Mouse (Mus musculus): ENCODE data around the gene Cps1.
A peak's percentile ranks its signal among the peaks of the same experiment; 100 is the strongest.

Cps1 gene

DNA sequence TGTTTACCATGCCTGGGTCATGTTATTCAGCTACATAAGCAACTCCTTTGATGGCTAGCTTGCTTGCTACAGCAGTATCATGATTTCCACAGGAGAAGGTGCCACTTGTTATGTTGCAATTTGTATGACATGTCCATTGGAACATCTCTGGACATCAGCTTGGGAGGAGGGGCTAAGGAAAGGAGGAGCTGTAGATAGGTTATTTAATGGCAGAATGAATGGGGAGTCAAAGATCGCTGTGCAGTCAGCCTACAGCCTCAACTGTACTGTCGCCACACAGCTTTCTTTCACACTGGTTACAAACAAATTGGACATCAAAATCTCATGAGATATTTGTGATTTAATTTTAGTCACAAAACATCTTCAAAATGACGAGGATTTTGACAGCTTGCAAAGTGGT, at the start of gene Cps1:
TSS of gene Cps1 (plus strand) at position 230 of the 400 bp plus-strand sequence.
- no peak for DNase-seq (ENCODE audit: low spot score in 2 of 2)

DNA sequence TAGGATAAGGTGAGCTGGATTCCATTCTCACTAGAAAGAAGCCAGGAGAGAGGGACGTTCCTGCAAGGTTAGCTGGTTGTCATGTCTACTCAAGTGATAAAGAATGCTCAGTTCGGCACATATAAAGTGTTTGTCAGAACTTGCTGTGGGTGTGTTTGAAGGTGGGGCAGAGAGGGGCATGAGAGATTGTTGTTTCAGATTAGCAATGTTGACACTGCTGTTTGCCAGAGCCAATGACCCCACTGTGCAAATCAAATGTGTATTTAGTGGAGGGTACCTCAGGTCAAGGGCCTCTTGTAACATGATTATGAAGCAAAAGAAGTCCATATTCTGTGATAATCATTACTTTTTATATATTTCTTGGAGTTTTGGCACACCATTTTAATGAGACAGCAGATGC, 45.1 kb upstream of the Cps1 start:
- no peak for DNase-seq (ENCODE audit: low spot score in 2 of 2)

DNA sequence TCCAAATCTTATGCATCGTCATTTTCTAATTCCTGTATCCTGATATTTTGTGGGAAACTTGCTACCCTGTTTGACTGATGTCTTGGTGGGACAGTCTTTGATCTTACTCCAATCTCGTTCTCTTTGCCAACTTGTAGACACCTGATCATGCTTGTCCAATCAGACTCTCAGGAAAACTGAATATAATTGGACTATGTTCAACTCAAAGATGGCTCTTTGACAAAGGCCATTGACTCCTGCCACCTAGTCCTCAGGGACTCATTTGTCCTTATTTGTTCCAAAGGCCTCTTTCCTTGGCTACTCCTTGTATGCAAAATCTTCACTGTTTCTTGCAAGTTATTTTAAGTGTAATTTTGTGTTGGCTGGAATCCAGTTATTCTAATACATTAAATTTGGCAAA, 44.2 kb upstream of the Cps1 start:
- no peak for DNase-seq (ENCODE audit: low spot score in 2 of 2)

DNA sequence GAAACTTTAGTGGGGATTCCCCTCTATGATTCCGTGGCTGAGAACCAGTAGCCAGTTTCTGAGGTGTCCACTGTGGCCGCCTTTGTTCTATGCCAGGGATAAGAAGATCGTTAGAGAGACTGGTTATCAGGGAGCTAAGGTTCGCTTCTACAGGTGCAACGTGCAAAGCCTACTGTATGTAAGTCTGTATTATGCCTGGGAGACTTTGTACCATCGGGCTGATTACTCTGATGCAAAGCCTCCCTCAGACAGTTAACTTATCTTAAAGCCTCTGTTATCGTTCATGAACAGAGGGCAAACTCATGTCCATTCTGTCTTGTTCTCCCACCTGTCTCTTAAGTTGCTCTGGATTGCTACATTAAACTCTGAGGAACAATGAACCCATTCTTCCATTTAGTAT, 43.7 kb upstream of the Cps1 start:
- DNase-seq (ENCODE audit: low spot score in 2 of 2), result no peak

DNA sequence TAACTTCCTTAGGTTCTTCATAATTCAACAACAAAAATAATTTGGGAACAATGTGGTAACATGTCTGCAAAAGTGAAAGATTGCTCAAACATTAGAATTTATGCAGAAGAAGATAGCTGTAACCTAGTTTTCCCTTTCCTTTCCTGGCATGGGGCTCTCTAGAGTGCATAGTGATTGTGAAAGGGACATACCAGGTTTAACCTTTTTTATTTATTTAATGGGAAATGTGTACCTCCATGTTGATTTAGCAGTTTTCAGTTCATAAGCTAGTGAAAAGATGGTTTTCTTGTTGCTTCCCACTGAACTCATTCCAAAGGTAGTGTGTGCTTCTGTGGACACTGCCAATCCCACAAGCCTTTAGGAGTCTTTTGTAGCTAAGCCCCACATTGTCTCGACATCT, 30.4 kb upstream of the Cps1 start:
- DNase-seq (ENCODE audit: low spot score in 2 of 2), result no peak

DNA sequence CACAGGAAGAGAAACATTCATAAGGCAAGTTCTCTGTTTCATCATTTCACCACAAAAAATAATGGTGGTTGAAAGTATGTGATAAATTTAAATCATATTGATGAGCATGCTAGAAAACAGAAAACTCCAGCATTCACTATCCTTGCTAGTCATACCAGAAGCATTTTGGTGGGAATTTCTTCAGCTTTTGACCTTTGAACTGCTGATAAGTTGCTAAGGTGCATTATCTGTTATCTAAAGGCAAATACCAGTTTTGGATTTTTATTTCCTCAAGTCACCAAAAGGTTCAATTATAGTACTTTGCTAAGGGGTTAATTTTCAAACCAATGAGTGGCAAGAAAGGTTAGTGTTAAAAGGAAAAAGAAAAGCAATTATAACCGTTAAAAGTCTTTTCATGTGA, 23.6 kb upstream of the Cps1 start:
- no peak for DNase-seq (ENCODE audit: low spot score in 2 of 2)

DNA sequence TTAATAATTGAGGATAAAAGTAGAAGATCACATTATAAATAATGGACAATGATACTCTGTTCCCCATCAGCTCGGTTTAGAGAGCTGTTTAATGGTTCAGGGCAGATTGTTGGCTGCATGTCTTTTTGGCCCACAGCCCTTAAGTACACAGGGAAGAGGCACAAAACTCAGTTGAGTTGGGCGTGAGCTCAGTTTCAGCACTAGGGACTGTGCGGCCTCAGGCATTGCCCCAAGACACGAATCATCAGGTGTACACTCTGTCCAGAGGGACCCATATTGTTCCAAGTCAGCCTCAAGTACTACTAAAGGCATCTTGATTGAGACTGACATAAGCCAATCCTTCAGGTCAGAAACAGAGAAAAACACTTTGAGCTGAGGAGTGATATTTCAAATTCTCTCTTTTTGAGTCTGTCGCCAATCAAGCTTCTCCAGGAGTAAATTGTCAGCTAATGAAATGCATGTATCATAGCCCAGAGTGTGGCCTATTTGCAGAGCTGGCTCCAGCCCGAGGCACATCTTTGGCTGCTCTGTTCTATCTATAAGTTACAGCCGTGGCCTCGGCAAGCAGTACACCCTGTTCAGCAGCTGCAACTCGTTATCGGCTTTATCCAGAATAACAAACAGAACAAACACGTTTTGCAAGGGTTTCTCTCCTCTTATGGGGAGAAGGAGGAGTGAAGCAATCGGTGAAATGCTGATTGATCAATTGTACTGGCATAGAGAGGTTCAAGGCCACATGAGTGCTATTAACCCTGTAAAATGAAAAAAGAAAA, 19.2 kb upstream of the Cps1 start:
- DNase-seq (ENCODE audit: low spot score in 2 of 2), result no peak

DNA sequence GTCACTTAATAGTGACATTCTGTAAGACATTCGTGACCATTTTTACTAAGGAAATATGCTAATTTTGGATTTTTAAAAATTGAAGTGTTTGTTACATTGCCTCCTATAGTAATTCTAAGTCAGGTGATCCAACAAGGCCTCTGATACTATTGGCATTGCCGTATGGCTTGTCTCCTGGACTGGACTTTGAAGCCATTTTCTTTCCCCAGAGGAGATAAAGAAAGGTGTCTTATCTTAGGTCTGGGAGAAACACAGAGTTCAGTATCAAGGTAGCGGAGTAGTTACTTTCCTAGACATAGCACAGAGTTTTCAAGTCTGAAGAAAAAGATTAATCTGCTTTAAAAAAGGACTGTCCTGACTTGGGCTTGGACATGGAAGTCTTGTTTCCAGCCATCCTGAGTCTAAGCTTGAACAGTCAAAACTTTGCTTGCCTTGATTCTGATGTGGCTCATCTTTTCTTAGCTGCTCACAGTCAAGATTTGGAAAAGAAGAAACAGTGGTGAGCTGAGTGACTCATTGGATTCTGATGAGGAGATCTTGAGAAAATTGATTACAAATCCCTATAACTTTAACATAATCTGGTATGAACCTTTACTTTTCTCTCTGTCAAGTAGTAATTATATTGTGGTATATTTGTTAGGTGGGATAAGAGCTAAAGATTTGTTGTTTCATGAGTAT, 11.1 kb upstream of the Cps1 start:
- no peak for DNase-seq (ENCODE audit: low spot score in 2 of 2)

DNA sequence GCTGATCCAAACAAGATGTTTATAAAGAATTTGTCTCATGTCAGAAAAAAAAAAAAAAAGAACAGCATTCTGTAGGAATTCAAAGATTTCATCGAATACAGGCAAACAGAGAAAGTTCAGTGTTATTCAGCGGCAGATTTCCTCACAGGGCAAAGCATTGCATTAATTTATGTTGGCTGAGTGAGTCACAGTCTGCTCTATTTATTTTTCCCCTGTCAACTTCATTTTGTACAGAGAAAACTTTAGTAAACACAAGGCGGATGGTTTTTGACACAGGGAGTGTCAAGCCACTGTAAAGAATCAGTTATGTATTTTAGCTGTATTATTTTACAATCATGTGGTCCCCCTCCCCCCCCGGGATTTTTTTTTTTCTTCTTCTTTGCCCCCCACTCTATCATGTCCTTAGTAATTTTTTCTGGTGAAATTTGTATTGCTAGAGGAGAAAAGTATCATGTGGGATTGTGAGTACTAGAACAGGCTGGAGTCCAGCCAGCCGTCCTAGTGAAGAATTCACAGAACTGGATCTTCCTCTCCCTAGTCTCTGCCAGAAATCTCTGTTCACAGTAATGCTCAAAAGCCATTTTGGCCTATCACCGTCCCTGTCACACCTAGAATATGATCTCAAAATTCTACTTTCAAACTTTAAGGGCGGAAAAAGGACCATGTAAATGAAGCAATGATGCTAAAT, 9.3 kb upstream of the Cps1 start:
- DNase-seq (ENCODE audit: low spot score in 2 of 2), result no peak

DNA sequence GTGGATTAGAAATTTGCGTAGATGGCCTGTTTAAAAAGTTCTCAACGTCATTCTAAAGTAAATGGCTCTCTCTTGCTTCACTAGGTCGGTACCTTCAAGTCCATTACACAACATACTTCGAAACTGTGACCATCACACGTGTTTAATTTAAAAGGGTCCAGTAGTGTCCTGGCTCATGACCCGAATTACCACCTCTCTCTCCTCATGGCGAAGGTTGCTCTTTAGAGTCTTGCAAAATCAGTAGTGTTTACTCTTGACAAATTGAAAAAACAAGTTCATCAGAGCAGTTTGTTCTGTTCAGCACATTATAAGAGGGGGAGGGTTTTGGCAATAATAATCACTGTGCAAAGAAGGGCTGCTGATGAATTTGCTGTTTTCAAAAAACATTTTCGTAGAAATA, 6.3 kb upstream of the Cps1 start:
- DNase-seq (ENCODE audit: low spot score in 2 of 2), result no peak

DNA sequence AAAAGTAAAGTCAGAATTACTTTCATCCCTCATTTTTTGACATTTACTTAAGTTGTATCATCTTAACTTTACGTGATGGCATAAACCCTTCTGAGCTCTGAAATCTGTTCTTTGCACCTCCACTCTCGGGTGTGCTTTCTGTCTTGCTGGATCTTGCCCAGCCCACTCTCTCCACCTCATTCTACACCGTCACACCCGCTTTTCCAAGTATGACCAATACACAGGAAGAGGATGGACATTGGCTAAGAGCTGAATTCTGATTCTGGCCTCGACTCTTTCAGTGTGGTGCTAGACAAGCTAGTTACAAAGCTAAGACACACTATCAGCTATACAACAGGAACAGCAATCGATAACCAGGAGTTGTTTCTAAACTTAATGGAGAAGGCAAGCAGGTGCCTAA, 5.0 kb upstream of the Cps1 start:
- no peak for DNase-seq (ENCODE audit: low spot score in 2 of 2)

DNA sequence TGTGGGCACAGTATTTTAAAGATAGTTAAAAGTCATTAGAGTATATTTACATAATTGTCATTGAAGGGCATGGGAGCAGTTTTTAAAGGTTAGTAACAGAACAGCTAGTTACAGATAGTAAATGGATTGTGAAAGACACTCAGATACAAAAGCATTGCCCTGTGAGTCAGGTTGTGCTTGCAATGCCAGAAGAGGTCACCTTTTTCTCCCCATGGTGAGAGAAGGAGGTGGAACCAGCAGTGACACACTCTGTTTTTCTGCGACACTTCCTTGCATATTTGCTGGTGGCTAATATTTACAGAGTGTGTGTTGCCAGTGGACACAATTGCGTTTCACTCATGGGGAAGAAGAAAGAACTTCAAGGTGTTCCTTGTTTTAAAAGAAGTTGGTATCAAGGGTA, 2.6 kb downstream of the Cps1 start:
- no peak for DNase-seq (ENCODE audit: low spot score in 2 of 2)

DNA sequence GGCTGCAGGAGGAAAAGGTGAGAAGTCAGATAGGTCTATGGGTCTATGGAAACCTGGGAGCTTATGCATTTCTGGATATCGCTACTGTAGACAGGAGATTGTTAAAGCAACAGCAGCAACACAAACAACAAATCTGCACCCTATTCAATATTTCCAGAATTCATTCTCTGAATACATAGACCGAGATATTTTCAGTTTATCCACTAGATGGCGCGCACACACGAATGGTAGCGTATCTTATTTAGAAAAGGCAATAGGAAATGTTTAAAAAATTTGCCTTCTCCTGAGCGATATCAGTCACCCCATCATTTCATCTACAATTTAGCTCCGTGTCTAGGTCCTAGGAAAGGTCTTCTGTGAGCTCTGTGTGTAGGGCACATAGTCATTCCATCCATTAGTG, 21.1 kb downstream of the Cps1 start:
- peak in 1 of 2 experiments; percentile 7 for DNase-seq (ENCODE audit: low spot score in 2 of 2)

DNA sequence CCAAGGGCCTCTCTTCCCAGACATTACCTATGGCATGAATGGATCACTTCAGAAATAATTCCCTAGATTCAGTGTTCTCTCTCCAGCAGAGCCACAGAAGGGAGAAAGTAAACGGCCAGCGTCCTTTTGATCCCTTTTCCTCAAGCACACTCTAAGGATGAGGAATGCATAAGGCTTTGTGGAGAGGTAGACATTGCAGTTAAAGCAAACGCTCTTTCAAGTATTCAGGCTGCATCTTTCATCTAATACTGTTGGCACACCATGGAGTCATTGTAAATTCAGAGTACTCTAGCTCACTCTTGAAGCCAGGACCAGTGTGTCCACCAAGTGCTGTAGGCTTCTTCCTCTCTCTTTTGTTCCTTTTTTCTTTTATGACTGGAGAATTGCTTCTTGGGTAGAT, 28.4 kb downstream of the Cps1 start:
- DNase-seq (ENCODE audit: low spot score in 2 of 2), result no peak

DNA sequence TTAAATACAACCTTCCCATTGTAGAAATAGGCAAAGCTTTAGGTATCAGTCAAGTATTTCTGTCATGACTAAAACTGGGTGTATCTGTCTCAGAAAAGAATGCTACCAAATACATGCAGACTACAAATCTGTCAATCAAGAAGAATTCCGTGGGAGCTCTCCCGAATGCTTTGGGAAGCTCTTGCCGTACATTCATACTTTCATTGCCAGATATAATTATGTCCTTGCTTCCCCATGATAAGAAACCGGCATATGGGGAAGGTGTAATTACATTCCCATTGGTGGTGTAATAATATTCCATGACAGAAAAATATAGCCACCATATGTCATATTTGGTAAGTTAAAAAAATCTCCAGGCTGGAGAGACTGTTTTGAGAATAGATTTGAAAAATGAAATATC, 44.5 kb downstream of the Cps1 start:
- DNase-seq (ENCODE audit: low spot score in 2 of 2), result no peak

DNA sequence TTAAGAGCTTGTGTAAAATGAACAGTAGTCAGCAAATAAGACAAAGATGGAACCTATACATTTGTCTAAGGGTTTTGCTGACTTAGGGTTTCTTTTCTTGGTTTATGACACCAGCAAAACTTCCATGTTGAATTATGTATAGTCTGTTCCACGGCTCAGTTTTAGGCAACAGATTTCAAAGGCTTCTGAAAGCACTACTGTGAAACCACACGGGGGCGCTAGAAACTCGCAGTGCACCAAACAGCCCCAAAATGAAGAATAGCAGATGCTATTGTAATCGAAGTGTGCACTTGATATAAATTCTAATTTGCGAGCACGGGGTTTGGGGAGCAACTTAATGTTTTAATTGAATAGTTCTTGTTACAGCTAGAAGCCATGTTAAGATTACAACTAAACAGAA, 58.3 kb downstream of the Cps1 start:
- DNase-seq (ENCODE audit: low spot score in 2 of 2), result peak in 1 of 2 experiments; percentile 36

DNA sequence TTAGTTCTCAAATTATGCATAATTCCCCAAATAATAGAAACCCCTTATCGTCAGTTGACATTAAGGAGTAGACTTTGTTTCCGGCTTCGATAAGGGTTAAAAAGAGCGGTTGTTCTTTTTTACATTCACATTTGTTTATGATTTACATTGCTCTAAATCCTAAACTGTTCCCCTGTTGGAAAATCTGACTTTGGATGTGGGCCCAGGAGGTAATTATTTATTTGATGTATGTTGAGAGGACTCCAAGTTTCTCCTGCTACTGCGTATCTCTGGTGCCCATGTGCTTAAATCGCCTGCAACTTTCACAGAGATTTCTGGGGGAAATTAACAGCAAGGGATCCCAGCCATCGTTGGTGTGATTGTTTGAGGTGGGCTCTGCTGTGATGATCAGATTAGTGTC, 59.4 kb downstream of the Cps1 start:
- no peak for DNase-seq (ENCODE audit: low spot score in 2 of 2)

DNA sequence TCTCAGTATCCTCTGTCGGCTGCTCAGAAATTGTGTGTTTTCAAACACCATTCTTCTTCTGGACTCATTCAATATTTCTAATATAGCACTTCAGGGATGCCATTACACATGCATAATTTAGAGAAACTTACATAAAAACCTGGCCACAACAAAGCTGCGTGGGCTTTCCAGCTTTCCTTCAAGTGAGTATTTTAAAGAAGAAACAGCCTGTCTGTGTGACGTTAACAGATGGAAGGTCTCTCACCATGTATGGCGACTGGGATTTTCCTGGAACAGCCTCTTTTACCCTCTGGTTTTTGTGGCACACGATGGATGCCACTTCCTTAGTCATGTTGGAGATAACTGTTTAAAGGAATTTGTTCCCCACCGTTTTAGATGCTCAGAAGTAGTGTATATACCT, 60.7 kb downstream of the Cps1 start:
- DNase-seq (ENCODE audit: low spot score in 2 of 2), result no peak

DNA sequence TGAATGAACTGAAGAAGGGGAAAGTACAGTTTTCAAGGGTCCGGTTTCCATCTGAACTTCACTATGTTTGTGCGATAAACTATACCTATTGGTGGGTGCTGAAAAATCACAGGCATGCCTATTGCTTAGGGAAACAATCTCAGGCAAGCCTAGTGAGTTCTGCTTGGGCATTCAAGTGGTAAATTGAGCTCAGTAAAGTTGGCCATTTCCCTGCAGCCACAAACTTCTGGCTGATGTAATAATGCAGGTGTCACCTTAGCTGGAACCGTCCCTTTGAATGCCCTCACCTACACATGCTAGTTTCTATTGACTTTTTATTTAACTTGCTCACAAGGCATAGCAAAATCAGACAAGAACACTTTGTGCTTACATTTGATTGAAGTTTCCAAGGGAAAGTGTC, 61.3 kb downstream of the Cps1 start:
- DNase-seq (ENCODE audit: low spot score in 2 of 2), result no peak

DNA sequence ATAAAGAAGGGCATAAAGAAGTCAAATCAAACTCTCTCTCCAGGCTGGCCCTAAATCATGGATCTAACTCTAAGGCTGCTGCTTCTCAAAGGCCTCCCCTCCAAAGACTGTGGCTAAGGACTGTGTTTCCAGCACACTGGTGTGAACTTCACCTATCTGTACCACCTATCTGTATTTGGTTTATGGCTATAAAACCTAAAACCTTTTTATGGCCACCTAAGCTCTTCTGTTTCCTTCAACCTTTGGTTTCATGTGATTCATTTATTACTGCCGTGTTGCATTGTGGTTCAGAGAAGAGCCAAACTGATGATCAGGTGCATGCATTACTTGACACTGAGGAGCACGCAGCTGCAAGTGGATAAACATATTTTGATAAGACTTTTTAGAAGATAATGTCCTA, 74.5 kb downstream of the Cps1 start:
- no peak for DNase-seq (ENCODE audit: low spot score in 2 of 2)

DNA sequence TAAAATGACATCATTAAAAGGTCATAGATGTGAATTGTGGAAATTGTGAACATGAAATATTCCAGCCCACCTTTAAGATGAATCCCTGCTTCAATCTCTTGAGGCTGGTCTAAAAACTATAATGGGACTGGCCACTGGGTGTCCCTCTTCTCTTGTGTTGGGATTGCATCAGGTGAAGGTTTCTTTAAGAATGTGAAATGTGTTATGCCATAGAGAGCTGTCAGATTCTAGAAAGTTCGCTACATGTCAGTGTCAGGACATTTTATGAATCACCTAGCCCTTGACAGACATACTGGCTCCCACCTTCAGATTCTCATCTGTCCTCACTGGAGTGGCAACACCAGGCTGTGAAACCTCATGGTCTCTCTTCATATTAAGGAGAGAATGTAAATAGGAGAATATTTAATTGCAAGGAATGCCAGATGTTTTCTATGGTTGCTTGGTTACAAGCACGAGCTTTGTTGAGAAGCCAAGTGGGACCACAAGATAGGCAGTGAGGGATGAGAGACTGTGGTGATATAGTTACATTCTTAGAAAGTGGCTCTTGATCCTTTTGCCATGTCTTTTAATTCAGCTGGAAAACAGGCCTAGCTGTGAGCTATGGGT, 95.6 kb downstream of the Cps1 start:
- no peak for DNase-seq (ENCODE audit: low spot score in 2 of 2)

DNA sequence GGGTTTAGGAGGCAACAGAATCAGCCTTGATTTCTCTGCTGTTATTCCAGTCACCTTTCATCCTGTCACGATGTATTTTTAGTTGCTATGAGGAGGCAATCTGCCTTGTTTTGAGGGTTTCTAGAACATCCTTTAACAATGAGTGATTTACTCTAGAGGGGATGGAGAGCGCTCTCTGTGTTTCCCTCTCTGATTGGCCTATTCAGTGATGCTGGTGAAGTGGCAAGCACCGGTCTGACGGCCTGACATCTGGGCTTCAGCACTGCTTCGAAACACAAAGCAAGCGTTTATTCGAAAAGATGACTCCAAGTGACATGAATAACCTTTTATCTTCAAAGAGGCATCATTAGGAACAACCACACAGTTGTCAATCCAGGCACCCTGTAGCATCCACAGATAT, 100.8 kb downstream of the Cps1 start:
- DNase-seq (ENCODE audit: low spot score in 2 of 2), result no peak

DNA sequence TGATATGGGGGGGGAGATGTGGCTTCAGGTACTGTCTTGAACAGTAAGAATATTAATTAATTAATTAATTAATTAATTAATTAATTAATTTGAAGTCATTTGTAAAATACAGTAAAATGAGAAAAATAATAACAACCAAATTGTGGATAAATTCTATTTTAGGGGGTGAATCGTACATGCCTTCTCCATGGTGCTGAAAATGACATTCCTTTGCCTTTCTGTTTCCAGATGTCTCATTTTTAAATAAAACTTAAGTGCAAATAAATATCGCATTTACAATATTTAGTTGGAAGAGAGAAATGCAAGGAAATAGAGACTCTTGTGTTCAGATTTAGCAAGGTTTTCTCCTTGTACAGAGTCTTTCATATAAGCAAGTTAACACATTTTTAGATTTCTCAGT, 112.0 kb downstream of the Cps1 start:
- no peak for DNase-seq (ENCODE audit: low spot score in 2 of 2)

All from thymus, postnatal 10 days (tissue).